In the genomic region with DNA sequence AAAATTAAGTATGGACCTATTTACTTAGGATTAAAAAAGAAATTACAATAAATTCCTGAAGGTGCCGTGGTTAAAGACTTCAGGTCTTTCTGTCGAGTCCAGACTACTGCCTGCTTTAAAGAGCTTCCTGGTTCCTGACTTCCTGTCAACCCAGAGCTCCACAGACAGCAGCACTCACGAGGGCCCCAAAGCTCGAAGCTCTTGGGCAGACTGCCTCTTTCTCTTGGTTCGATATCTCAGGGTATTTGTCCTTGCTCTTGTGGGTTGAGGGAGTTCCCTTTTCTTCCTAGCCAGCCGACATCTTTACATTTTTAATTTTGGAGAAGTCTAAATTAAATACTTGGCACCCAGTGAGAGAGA, we compare ENCODE assay signal across 9 mouse cellular contexts. TPM values are rescaled to one million over a fixed set of nuclear protein-coding genes. Genes with fewer than 3 reads are reported as not detected.
DNase-seq lines count a peak whose midpoint lies in the region; ATAC-seq and TF ChIP-seq lines count a peak whose summit lies in the region.
"Had no signal": no experiment of that assay in that cellular context is flagged by ENCODE, and none has a peak within 500 bp of the region (broad histone marks: within the 10 kb centered on the region; RNA-seq: fewer than 3 reads in every experiment).

No protein-coding gene starts in this region.

- peaks cover 18% of the 10 kb centered on the region for H3K4me1 ChIP-seq in heart, embryonic 15.5 days (replicated peaks)

- no peaks in the 10 kb centered on the region for H3K36me3 ChIP-seq in heart, embryonic 15.5 days
- H3K36me3 ChIP-seq in myocyte (ENCODE audit: control insufficient read depth, insufficient read depth) = no peaks in the 10 kb centered on the region

- ATAC-seq in heart, embryonic 15.5 days (replicated peaks; ENCODE audit: insufficient number of reproducible peaks, insufficient read depth, low FRiP score, low read depth) = no peak
- ATAC-seq: forebrain, embryonic 13.5 days had no signal

- H3ac ChIP-seq in myocyte (ENCODE audit: control insufficient read depth, insufficient read length) = no peak overlapping the region

- peak overlapping the region; percentile 43 for H3K4me2 ChIP-seq in heart, embryonic 15.5 days
- H3K4me2 ChIP-seq in myocyte (ENCODE audit: low read depth) = peak overlapping the region; percentile 79
- H3K4me2 ChIP-seq: forebrain, embryonic 13.5 days had no signal

- no peaks in the 10 kb centered on the region for H3K9me3 ChIP-seq in heart, embryonic 15.5 days (replicated peaks)
- H3K9me3 ChIP-seq: forebrain, embryonic 13.5 days had no signal

- no peak overlapping the region for H3K4me3 ChIP-seq in heart, embryonic 15.5 days
- peak overlapping the region; percentile 1 for H3K4me3 ChIP-seq in myocyte
- H3K4me3 ChIP-seq: forebrain, embryonic 13.5 days had no signal

- TF ChIP-seq POLR2A in myocyte (IDR thresholded peaks at IDR 0.05; ENCODE audit: insufficient read length, low read depth) = no peak

- peak; percentile 55 for DNase-seq in layer of hippocampus, adult 9-11 months
- DNase-seq in layer of hippocampus, postnatal 10 days (ENCODE audit: low spot score in 2 of 2) = no peak
- peak; percentile 40 for DNase-seq in c-Kit-positive CD71-negative TER-119-negative erythroid progenitor cells, embryonic 14.5 days (ENCODE audit: low read depth)
- no peak for DNase-seq in layer of hippocampus, adult 18-20 months (ENCODE audit: low spot score in 2 of 2)
- DNase-seq in right cerebral cortex, postnatal 10 days (ENCODE audit: low spot score in 2 of 2) = no peak
- DNase-seq: layer of hippocampus, postnatal 36 days had no signal

- 32% methylated on average over 6 of the region's 6 CpGs for WGBS in heart, embryonic 15.5 days

- no peaks in the 10 kb centered on the region for H3K27me3 ChIP-seq in heart, embryonic 15.5 days
- no peaks in the 10 kb centered on the region for H3K27me3 ChIP-seq in myocyte (ENCODE audit: control insufficient read depth, insufficient read depth, insufficient read length)
- H3K27me3 ChIP-seq: forebrain, embryonic 13.5 days had no signal

- no peak overlapping the region for H3K9ac ChIP-seq in heart, embryonic 15.5 days
- H3K9ac ChIP-seq: forebrain, embryonic 13.5 days had no signal

- H3K79me2 ChIP-seq in myocyte (ENCODE audit: control insufficient read depth, insufficient read depth) = no peaks in the 10 kb centered on the region

- H3K27ac ChIP-seq in heart, embryonic 15.5 days = peak overlapping the region; percentile 82
- H3K27ac ChIP-seq: forebrain, embryonic 13.5 days had no signal

TF ChIP-seq in myocyte, 11 proteins besides CTCF, POLR2A, EP300 and RAD21:
- no peak for TF ChIP-seq USF1 (IDR thresholded peaks at IDR 0.05; ENCODE audit: low read depth)
- TF ChIP-seq MAX (IDR thresholded peaks at IDR 0.05; ENCODE audit: low read depth) = no peak
- TF ChIP-seq POLR2AphosphoS2 (IDR thresholded peaks at IDR 0.05; ENCODE audit: insufficient read length, low read depth) = no peak
- no peak for TF ChIP-seq MYOD1 (IDR thresholded peaks at IDR 0.05; ENCODE audit: control insufficient read depth in 1 of 3, insufficient read length in 2 of 3, low read depth in 2 of 3)
- no peak for TF ChIP-seq TCF3 (IDR thresholded peaks at IDR 0.05; ENCODE audit: insufficient read length, low read depth)
- TF ChIP-seq SRF (IDR thresholded peaks at IDR 0.05; ENCODE audit: control insufficient read depth, insufficient read length, low read depth) = no peak
- no peak for TF ChIP-seq CEBPB (IDR thresholded peaks at IDR 0.05; ENCODE audit: insufficient read depth, poor library complexity, severe bottlenecking)
- no peak for TF ChIP-seq REST (IDR thresholded peaks at IDR 0.05; ENCODE audit: insufficient read depth, insufficient read length)
- TF ChIP-seq TCF12 (IDR thresholded peaks at IDR 0.05; ENCODE audit: insufficient read depth, poor library complexity, severe bottlenecking) = no peak
- no peak for TF ChIP-seq E2F4 (IDR thresholded peaks at IDR 0.05; ENCODE audit: insufficient read depth)
- no peak for TF ChIP-seq MYOG (IDR thresholded peaks at IDR 0.05; ENCODE audit: control insufficient read depth in 1 of 3, insufficient read depth in 1 of 3, insufficient read length in 2 of 3, low read depth in 2 of 3)
TF ChIP-seq in myocyte: peak in this region for 0.

RNA-seq across cellular contexts. Expression of gene Specc1, which starts 48.3 kb away (rescaled TPM):
- total RNA-seq in layer of hippocampus, postnatal 10 days (2021) = 10 to 100 TPM; 38.6 to 39.0 TPM
- 11.1 and 12.9 TPM in 2 replicates for polyA plus RNA-seq in heart, embryonic 15.5 days (2015; fragmentation: Nextera tagmentation; extraction: Ambion mirVana)
- polyA plus RNA-seq in myocyte (2012; fragmentation: generic; extraction: Trizol) = 27.7 TPM
- total RNA-seq in layer of hippocampus, adult 18-20 months (2021) = 10 to 100 TPM; 91.4 to 93.9 TPM

Comparison
In these comparisons a context has a peak if more than half of its experiments do, and no peak if none do; other contexts are left out.
1. DNase-seq: peak in layer of hippocampus, adult 9-11 months (single experiment) and c-Kit-positive CD71-negative TER-119-negative erythroid progenitor cells, embryonic 14.5 days (single experiment); none in layer of hippocampus, postnatal 10 days (0 of 2), layer of hippocampus, adult 18-20 months (0 of 2) and right cerebral cortex, postnatal 10 days (0 of 2).